Mouse (Mus musculus) CH12.LX (cell line): ENCODE data around the gene Ehd1.

ENCODE experiments used
- CTCF ChIP-seq, 2 experiments: IDR thresholded peaks in 1 of 2; conservative IDR thresholded peaks in 1 of 2; 2 replicates each; pipeline ENCODE4 v1.5.1; 2011 to 2012; ENCODE audit warnings: low read depth in 2 of 2, low read length in 2 of 2, improper control_type of control experiment in 1 of 2, inconsistent platforms in 1 of 2, mild to moderate bottlenecking in 1 of 2, moderate library complexity in 1 of 2
- ETS1 ChIP-seq: conservative IDR thresholded peaks from 2 replicates; pipeline ENCODE4 v1.6.1; 2012; ENCODE audit warnings: low read depth, mild to moderate bottlenecking, inconsistent platforms, low read length, improper control_type of control experiment, moderate library complexity
- MAX ChIP-seq: IDR thresholded peaks from 2 replicates; pipeline ENCODE4 v1.6.1; 2011; ENCODE audit warnings: low read length, improper control_type of control experiment
- MAZ ChIP-seq: IDR thresholded peaks from 2 replicates; pipeline ENCODE4 v1.6.1; 2012; ENCODE audit warnings: low read depth, mild to moderate bottlenecking, inconsistent platforms, low read length, improper control_type of control experiment, moderate library complexity
- POLR2A ChIP-seq: IDR thresholded peaks from 2 replicates; pipeline ENCODE4 v1.6.1; 2011; ENCODE audit warnings: low read depth, mild to moderate bottlenecking, improper control_type of control experiment, low read length
- TBP ChIP-seq: conservative IDR thresholded peaks from 2 replicates; pipeline ENCODE4 v1.6.1; 2011; ENCODE audit warnings: low read depth, low read length, improper control_type of control experiment
- TCF12 ChIP-seq: IDR thresholded peaks from 2 replicates; pipeline ENCODE4 v1.6.1; 2014; ENCODE audit warnings: low read depth, mild to moderate bottlenecking, inconsistent platforms, low read length, improper control_type of control experiment

DNA sequence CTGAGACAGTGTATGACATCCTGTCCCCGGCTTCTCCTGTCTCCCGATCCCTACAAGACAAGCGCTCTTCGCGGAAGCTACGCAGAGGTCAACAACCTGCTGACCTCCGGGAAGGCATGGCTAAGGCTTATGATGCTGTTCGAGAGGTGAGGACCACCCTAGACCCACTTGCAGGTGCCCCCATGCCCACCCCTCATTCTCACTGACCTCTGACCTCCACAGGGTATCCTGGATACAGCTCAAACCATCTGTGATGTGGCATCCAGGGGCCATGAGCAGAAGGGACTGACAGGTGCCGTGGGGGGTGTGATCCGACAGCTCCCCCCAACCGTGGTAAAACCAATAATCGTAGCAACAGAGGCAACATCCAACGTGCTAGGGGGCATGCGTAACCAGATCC lies 15.1 kb upstream of the Ehd1 start:
- TF ChIP-seq ETS1 = no peak
- no peak for TF ChIP-seq POLR2A
- no peak for TF ChIP-seq TCF12
- no peak for TF ChIP-seq TBP
- no peak for TF ChIP-seq MAX
- TF ChIP-seq MAZ = no peak
- TF ChIP-seq CTCF (conservative IDR thresholded peaks at IDR 0.05 in 1 of 2, IDR thresholded peaks at IDR 0.05 in 1 of 2; ENCODE audit: low read depth in 2 of 2, low read length in 2 of 2) = no peak
